Mouse (Mus musculus) stomach, embryonic 16.5 days (tissue): Measurements from ENCODE around the gene Mrgprf. TPM values are rescaled to one million over a fixed set of nuclear protein-coding genes. Genes with fewer than 3 reads are reported as not detected.
A peak's percentile ranks its signal among the peaks of the same experiment; 100 is the strongest.

Source experiments
- ATAC-seq: fragments of 200-750 bp; cut with Nextera tagmentation; 2 replicates; pipeline ENCODE4 v1.8.0; 2017; ENCODE audit warnings: moderate number of reproducible peaks, moderate TSS enrichment; ENCODE audit not compliant: insufficient read depth, low FRiP score
- H3K27ac ChIP-seq: fragments of 300-500 bp; sonication (generic); 2 replicates; pipeline ENCODE4 v1.5.1; 2014; ENCODE audit warnings: low read length
- H3K27me3 ChIP-seq: fragments of 300-500 bp; sonication (generic); 2 replicates; pipeline ENCODE4 v1.6.1; 2014; ENCODE audit warnings: low read length, control low read depth, mixed read lengths; ENCODE audit not compliant: control insufficient read depth, insufficient read depth
- H3K36me3 ChIP-seq: fragments of 300-500 bp; sonication (generic); 2 replicates; pipeline ENCODE4 v1.6.1; 2014; ENCODE audit warnings: low read length; ENCODE audit not compliant: control insufficient read depth, insufficient read depth
- H3K4me1 ChIP-seq: fragments of 300-500 bp; sonication (generic); 2 replicates; pipeline ENCODE4 v1.6.1; 2014; ENCODE audit warnings: low read length, control low read depth, mixed read lengths; ENCODE audit not compliant: control insufficient read depth, insufficient read depth
- H3K4me2 ChIP-seq: fragments of 300-500 bp; sonication (generic); 2 replicates; pipeline ENCODE4 v1.6.1; 2014; ENCODE audit warnings: low read depth, low read length, mixed read lengths
- H3K4me3 ChIP-seq: fragments of 300-500 bp; sonication (generic); replicated peaks from 2 replicates; pipeline ENCODE4 v1.5.1; 2014; ENCODE audit warnings: mild to moderate bottlenecking, low read length
- H3K9ac ChIP-seq: fragments of 300-500 bp; sonication (generic); 2 replicates; pipeline ENCODE4 v1.6.1; 2014; ENCODE audit warnings: low read length
- H3K9me3 ChIP-seq: fragments of 300-500 bp; sonication (generic); replicated peaks from 2 replicates; pipeline ENCODE4 v1.6.1; 2016; ENCODE audit warnings: low read length, control low read depth; ENCODE audit not compliant: control insufficient read depth
- WGBS: fragments of 180-500 bp; shearing (Covaris S2); extraction: QIAGEN DNeasy Blood & Tissue Kit; methylation state at CpG from one replicate; pipeline ENCODE4 v1.1.7; 2014; 5-methylcytosine and 5-hydroxymethylcytosine counted together
- polyA plus RNA-seq: library from polyadenylated mRNA; unstranded; fragments of >200 nt; fragmentation: Nextera tagmentation; extraction: Ambion mirVana; gene quantifications from 2 replicates; pipeline ENCODE4 v1.2.1, GENCODE M21; 2015

Mrgprf gene
- polyA plus RNA-seq, 1 experiment from 2014 or later, result 5.5 TPM

DNA sequence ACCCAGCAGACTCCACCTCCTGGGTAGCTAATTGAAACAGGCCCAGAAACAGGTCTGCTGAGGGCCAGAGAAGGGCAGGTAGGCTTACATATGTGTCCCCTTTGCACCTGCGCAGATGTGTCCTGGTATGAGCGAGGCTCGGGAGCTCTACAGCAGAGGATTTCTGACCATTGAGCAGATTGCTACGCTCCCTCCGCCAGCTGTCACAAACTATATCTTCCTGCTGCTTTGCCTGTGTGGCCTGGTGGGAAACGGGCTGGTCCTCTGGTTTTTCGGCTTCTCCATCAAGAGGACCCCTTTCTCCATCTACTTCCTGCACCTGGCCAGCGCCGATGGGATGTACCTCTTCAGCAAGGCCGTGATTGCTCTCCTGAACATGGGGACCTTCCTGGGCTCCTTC lies 7.0 kb downstream of the Mrgprf start:
- Histone ChIP-seq H3K9ac (no peak overlapping the region), H3K4me2 (no peak overlapping the region), H3K27me3 (no peaks in the 10 kb centered on the region), H3K9me3 (no peaks in the 10 kb centered on the region), H3K4me3 (no peak overlapping the region), H3K4me1 (peaks cover 5% of the 10 kb centered on the region), H3K27ac (no peak overlapping the region), H3K36me3 (no peaks in the 10 kb centered on the region)
- WGBS, result 83% methylated on average over 10 of the region's 10 CpGs
- no peak for ATAC-seq

DNA sequence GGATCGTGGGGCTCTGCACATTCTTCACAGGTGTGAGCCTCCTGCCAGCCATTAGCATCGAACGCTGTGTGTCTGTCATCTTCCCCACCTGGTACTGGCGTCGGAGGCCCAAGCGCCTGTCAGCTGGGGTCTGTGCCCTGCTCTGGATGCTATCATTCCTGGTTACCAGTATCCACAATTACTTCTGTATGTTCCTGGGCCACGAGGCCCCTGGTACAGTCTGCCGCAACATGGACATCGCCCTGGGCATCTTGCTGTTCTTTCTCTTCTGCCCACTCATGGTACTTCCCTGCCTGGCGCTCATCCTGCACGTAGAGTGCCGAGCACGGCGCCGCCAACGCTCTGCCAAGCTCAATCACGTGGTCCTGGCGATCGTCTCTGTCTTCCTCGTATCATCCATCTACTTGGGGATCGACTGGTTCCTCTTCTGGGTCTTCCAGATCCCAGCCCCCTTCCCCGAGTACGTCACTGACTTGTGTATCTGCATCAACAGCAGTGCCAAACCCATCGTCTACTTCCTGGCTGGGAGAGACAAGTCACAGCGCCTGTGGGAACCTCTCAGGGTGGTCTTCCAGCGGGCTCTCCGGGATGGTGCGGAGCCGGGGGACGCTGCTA lies 7.5 kb downstream of the Mrgprf start:
- Histone ChIP-seq H3K9ac (no peak overlapping the region), H3K4me1 (peaks cover 1% of the 10 kb centered on the region; the same call in 1 of the 2 replicates), H3K27me3 (no peaks in the 10 kb centered on the region), H3K4me2 (no peak overlapping the region), H3K9me3 (no peaks in the 10 kb centered on the region), H3K36me3 (no peaks in the 10 kb centered on the region), H3K4me3 (no peak overlapping the region), H3K27ac (no peak overlapping the region)
- WGBS, result 70% methylated on average over 30 of the region's 30 CpGs
- no peak for ATAC-seq

DNA sequence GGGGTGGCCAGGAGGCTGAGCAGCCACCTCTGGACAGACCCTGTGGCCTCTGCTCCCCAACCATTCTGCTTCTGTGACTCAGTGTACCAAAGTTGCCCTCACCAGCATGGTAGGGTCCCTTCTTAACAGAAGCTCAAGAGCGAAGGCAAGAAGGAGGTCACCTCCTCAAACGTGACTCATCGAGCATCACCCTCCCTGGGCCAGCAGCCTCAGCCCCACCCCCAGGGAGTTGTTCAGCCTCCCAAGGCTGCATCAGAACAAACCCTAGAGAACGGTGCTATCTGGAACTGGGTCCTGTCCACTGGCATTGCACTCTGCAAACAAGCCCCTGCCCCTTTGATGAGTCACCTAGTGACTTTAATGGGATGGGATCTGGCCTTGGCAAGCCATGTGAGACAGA lies 8.2 kb downstream of the Mrgprf start:
- no peak overlapping the region for H3K9ac ChIP-seq
- H3K4me2 ChIP-seq, result no peak overlapping the region
- peak; percentile 30; the same call in 1 of the 2 replicates for ATAC-seq
- H3K9me3 ChIP-seq, result no peaks in the 10 kb centered on the region
- no peaks in the 10 kb centered on the region for H3K4me1 ChIP-seq
- H3K4me3 ChIP-seq, result no peak overlapping the region
- H3K27me3 ChIP-seq, result no peaks in the 10 kb centered on the region
- no peaks in the 10 kb centered on the region for H3K36me3 ChIP-seq
- no peak overlapping the region for H3K27ac ChIP-seq
- 55% methylated on average over 4 of the region's 4 CpGs for WGBS

DNA sequence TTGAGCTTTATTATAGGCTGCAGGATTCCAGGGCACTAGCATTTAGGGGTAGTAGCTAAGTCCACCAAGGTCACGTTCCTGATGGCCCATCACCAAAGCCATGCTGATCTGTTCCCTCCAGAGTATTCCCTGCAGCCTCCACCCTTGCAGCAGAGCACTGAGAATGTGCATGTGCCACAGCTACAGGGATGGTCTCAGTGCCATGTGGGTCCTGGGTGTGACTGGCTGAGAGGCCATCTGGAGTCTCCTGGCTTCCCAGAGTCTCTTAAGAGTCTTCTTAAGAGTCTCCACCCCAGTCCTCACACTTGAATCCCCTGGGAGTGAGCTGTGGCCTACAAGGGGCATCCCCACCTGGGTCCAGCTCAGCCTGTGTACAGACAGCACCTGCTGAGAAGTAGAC lies 9.2 kb downstream of the Mrgprf start:
- Histone ChIP-seq H3K27ac (no peak overlapping the region), H3K27me3 (no peaks in the 10 kb centered on the region), H3K4me2 (no peak overlapping the region), H3K9ac (no peak overlapping the region), H3K9me3 (no peaks in the 10 kb centered on the region), H3K36me3 (no peaks in the 10 kb centered on the region), H3K4me1 (no peaks in the 10 kb centered on the region), H3K4me3 (no peak overlapping the region)
- WGBS, result 72% methylated on average over 1 of the region's 1 CpGs
- ATAC-seq, result no peak

DNA sequence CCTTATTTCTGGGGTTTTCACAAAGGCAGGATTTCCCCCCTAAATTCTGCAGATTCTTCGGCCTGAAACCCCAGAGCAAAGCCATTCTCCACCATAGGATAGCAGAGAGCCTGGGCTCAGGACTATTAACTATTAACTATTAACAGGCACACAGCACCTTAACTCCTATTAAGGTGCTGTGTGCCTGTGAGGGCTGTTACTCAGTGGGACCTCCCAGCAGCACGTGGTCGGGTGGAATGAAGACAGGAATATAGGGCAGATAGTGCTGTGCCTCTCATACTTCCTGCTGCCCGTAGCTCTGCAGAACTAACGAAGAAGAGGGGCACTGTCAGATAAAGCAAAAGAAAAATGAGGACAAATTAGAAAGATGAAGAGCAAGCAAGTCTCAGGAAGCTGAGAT lies 9.9 kb downstream of the Mrgprf start:
- Histone ChIP-seq H3K4me3 (no peak overlapping the region), H3K4me1 (no peaks in the 10 kb centered on the region), H3K36me3 (no peaks in the 10 kb centered on the region), H3K27ac (no peak overlapping the region), H3K9me3 (no peaks in the 10 kb centered on the region), H3K4me2 (no peak overlapping the region), H3K9ac (no peak overlapping the region), H3K27me3 (no peaks in the 10 kb centered on the region)
- no peak for ATAC-seq
- 52% methylated on average over 5 of the region's 5 CpGs for WGBS

DNA sequence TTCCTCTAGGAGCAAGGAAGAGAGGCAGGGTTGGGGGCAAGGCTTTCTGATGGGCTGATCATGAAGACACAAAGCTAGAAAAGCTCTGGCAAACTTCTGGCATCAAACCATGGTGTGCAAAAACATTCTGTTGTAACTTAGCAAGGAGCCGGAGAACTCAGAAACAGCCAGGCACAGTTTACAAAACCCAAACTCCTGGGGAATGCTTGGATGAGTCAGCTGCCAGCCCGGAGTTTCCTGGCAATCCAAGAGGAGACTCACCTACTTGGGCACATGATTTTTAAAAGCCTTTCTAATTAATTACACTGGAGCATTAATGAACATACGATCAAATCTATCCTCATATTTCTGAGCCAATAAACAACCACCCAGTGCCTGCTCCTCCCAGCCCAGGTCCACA lies 11.5 kb downstream of the Mrgprf start:
- Histone ChIP-seq H3K27ac (no peak overlapping the region), H3K4me1 (no peaks in the 10 kb centered on the region), H3K9ac (no peak overlapping the region), H3K4me3 (no peak overlapping the region), H3K36me3 (no peaks in the 10 kb centered on the region), H3K27me3 (no peaks in the 10 kb centered on the region), H3K4me2 (no peak overlapping the region), H3K9me3 (no peaks in the 10 kb centered on the region)
- ATAC-seq, result no peak
- 53% methylated on average over 3 of the region's 3 CpGs for WGBS

DNA sequence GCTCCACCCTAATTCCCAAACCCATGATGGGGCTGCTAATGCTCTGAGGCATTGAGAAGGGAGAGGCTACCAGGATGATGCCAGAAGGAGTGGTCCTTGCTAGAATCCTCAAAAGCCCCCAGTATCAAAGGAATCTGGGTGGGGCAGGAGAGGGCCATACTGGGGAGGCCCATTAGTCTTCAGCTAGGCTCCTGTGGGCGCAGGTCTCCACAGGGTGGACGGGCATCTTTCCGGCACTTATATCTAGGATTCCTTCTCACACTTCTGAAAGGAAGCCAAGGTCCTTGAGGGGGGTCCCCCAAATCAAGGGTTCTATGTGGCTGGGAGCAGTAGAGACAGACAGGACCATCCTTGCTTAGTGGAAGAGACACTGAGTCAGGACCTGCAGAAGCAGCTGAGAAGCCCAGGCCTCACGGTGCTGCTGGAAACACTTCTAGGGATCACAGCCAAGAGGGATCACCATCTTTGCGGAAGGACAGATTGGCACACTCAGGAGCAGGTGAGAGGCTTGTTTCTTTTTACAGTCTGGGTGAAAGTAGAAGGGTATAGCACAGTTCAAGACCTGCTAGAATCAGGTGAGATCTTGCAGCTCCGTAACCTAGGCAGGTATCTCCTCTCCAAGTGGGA lies 14.3 kb downstream of the Mrgprf start, which contains the start of gene Mrgprd:
Gene Mrgprd (plus strand): TSS at position 51 of the 627 bp plus-strand sequence.
- WGBS, result 87% methylated on average over 6 of the region's 6 CpGs
- Histone ChIP-seq H3K27ac (no peak within 1 kb of the TSS), H3K4me3 (no peak within 1 kb of the TSS), H3K36me3 (no peaks in the 10 kb centered on the region), H3K9me3 (no peaks in the 10 kb centered on the region), H3K4me1 (no peaks in the 10 kb centered on the region), H3K4me2 (no peak within 1 kb of the TSS), H3K9ac (no peak within 1 kb of the TSS), H3K27me3 (no peaks in the 10 kb centered on the region)
- ATAC-seq, result no peak

DNA sequence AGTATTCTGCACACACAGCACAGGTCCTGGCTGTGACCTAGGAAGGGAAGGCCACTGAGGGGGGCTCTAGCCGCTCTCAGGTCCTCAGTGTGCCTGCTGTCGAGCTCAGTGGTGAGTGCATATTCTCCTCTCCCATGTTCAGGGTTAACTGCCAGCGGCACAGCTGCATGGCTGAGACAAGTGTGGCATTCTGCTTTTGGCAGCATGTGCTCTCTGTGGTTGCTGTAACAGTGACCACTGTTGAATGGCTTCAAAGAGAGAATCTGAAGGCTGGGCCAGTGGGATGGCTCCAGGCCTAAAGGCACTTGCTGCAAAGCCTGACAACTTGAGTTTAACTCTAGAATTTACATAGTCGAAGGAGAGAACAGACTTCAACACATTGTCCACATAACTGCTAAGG lies 16.9 kb downstream of the Mrgprf start:
- Histone ChIP-seq H3K27ac (no peak overlapping the region), H3K4me1 (no peaks in the 10 kb centered on the region), H3K4me2 (no peak overlapping the region), H3K36me3 (no peaks in the 10 kb centered on the region), H3K9ac (no peak overlapping the region), H3K4me3 (no peak overlapping the region), H3K27me3 (no peaks in the 10 kb centered on the region), H3K9me3 (no peaks in the 10 kb centered on the region)
- WGBS, result 79% methylated on average over 4 of the region's 4 CpGs
- ATAC-seq, result no peak

DNA sequence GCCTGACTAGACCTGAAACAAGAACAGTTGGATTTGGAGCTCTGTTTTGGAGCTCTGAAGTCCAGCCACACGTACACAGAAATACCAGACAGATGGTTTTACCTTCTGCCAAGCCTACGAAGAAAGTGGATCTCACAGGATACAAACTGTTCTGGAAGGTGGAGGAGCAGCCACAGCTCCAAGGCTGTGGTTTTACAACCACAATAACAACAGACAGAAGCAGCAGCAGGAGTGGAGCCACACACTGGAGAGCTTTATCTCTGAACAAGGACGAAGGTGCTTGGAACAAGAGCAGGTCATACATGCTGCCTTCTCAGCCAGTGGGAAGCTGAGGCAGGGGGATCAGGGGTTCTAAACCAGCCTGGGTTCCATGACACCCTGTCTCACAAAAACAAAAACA lies 18.9 kb downstream of the Mrgprf start:
- no peaks in the 10 kb centered on the region for H3K27me3 ChIP-seq
- WGBS, result 71% methylated on average over 3 of the region's 3 CpGs
- no peaks in the 10 kb centered on the region for H3K4me1 ChIP-seq
- no peak overlapping the region for H3K27ac ChIP-seq
- H3K9me3 ChIP-seq, result no peaks in the 10 kb centered on the region
- H3K9ac ChIP-seq, result no peak overlapping the region
- ATAC-seq, result no peak
- H3K4me2 ChIP-seq, result no peak overlapping the region
- no peak overlapping the region for H3K4me3 ChIP-seq
- no peaks in the 10 kb centered on the region for H3K36me3 ChIP-seq
